Mouse (Mus musculus) C2C12 (cell line): ENCODE measurements at regions not wholly inside any gene's neighbourhood (a gene's known extent, or its start where the extent isn't known, plus 50 kb on each side); places are given as distances from the start of the nearest gene placed in this dataset.
A peak's percentile ranks its signal among the peaks of the same experiment; 100 is the strongest.

Experiments
- H3K27me3 ChIP-seq: one replicate; pipeline ENCODE4 v1.6.1; 2011; ENCODE audit not compliant: control insufficient read depth, insufficient read depth, insufficient read length
- H3K36me3 ChIP-seq: one replicate; pipeline ENCODE4 v1.6.1; 2011; ENCODE audit not compliant: control insufficient read depth, insufficient read depth
- H3K4me3 ChIP-seq: one replicate; pipeline ENCODE4 v1.5.1; 2011; ENCODE audit warnings: mild to moderate bottlenecking, control low read depth; ENCODE audit not compliant: poor library complexity, insufficient read depth, severe bottlenecking
- H3K79me2 ChIP-seq: one replicate; pipeline ENCODE4 v1.6.1; 2011; ENCODE audit not compliant: control insufficient read depth, insufficient read depth
- H3K79me3 ChIP-seq: one replicate; pipeline ENCODE4 v1.6.1; 2011; ENCODE audit warnings: low read depth, control low read depth
- H3ac ChIP-seq: one replicate; pipeline ENCODE3; 2011; ENCODE audit warnings: low read depth; ENCODE audit not compliant: control insufficient read depth, insufficient read length
- CEBPB ChIP-seq: IDR thresholded peaks from one replicate; pipeline ENCODE4 v1.6.1; 2011; ENCODE audit warnings: low read depth, mild to moderate bottlenecking, control low read depth, moderate library complexity
- CTCF ChIP-seq: IDR thresholded peaks from one replicate; pipeline ENCODE4 v1.5.1; 2011; ENCODE audit not compliant: control insufficient read depth, insufficient read depth, insufficient read length
- FOSL1 ChIP-seq: IDR thresholded peaks from one replicate; pipeline ENCODE4 v1.8.0; 2011; ENCODE audit warnings: mild to moderate bottlenecking, low read length; ENCODE audit not compliant: poor library complexity, insufficient read depth, severe bottlenecking
- MAX ChIP-seq: IDR thresholded peaks from one replicate; pipeline ENCODE4 v1.6.1; 2011; ENCODE audit warnings: mild to moderate bottlenecking, control low read depth
- MYOD1 ChIP-seq: IDR thresholded peaks from one replicate; pipeline ENCODE4 v1.6.1; 2011; ENCODE audit warnings: low read depth; ENCODE audit not compliant: control insufficient read depth, insufficient read length
- MYOG ChIP-seq: IDR thresholded peaks from one replicate; pipeline ENCODE4 v1.6.1; 2011; ENCODE audit not compliant: control insufficient read depth, insufficient read length; ENCODE audit errors: extremely low read depth
- USF1 ChIP-seq: IDR thresholded peaks from one replicate; pipeline ENCODE4 v1.6.1; 2011; ENCODE audit warnings: low read depth, mild to moderate bottlenecking, control low read depth, moderate library complexity

GRCm38 (mm10) chr15:56008603-56009174 lies 1468.7 kb downstream of the Slc22a22 start:
- Histone ChIP-seq H3K79me3 (no peaks in the 10 kb centered on the region), H3K36me3 (no peaks in the 10 kb centered on the region), H3K79me2 (no peaks in the 10 kb centered on the region), H3ac (no peak overlapping the region), H3K4me3 (no peak overlapping the region), H3K27me3 (no peaks in the 10 kb centered on the region)
- no peak for TF ChIP-seq MYOG

- H3K36me3 ChIP-seq: no peaks in the 10 kb centered on the region
- H3K79me2 ChIP-seq: no peaks in the 10 kb centered on the region
- H3ac ChIP-seq: no peak overlapping the region
- H3K79me3 ChIP-seq: no peaks in the 10 kb centered on the region
- no peak overlapping the region for H3K4me3 ChIP-seq
- no peaks in the 10 kb centered on the region for H3K27me3 ChIP-seq
- TF ChIP-seq FOSL1 (no peak), CTCF (no peak), CEBPB (no peak), MYOG (no peak)
These were observed 1470.0 kb downstream of the Slc22a22 start for GRCm38 (mm10) chr15:56007376-56007775.

- Histone ChIP-seq H3K27me3 (no peaks in the 10 kb centered on the region), H3K79me3 (no peaks in the 10 kb centered on the region), H3K4me3 (no peak overlapping the region), H3K36me3 (no peaks in the 10 kb centered on the region), H3K79me2 (no peaks in the 10 kb centered on the region), H3ac (no peak overlapping the region)
- TF ChIP-seq MYOG (no peak), FOSL1 (no peak), CEBPB (no peak), MYOD1 (no peak), CTCF (no peak), USF1 (no peak), MAX (no peak)
These were observed 1472.1 kb downstream of the Slc22a22 start for GRCm38 (mm10) chr15:56005361-56005760.

GRCm38 (mm10) chr15:56003921-56004320 lies 1473.5 kb downstream of the Slc22a22 start:
- H3K79me3 ChIP-seq: no peaks in the 10 kb centered on the region
- no peaks in the 10 kb centered on the region for H3K79me2 ChIP-seq
- H3K27me3 ChIP-seq: no peaks in the 10 kb centered on the region
- no peak overlapping the region for H3ac ChIP-seq
- H3K36me3 ChIP-seq: no peaks in the 10 kb centered on the region
- TF ChIP-seq FOSL1 (no peak), MYOG (no peak), CTCF (no peak), MYOD1 (peak; percentile 31), MAX (no peak)
- no peak overlapping the region for H3K4me3 ChIP-seq

GRCm38 (mm10) chr15:55999605-56000004 lies 1477.8 kb downstream of the Slc22a22 start:
- H3K79me3 ChIP-seq: no peaks in the 10 kb centered on the region
- no peaks in the 10 kb centered on the region for H3K79me2 ChIP-seq
- H3K27me3 ChIP-seq: no peaks in the 10 kb centered on the region
- TF ChIP-seq FOSL1: no peak
- TF ChIP-seq CTCF: no peak
- no peak for TF ChIP-seq MYOG
- TF ChIP-seq CEBPB: no peak
- TF ChIP-seq USF1: no peak
- TF ChIP-seq MYOD1: no peak
- TF ChIP-seq MAX: no peak
- H3K4me3 ChIP-seq: no peak overlapping the region
- H3ac ChIP-seq: no peak overlapping the region
- no peaks in the 10 kb centered on the region for H3K36me3 ChIP-seq

- H3K79me2 ChIP-seq: no peaks in the 10 kb centered on the region
- H3K27me3 ChIP-seq: no peaks in the 10 kb centered on the region
- TF ChIP-seq MYOG (no peak), MYOD1 (no peak), CEBPB (no peak), CTCF (no peak), MAX (no peak), FOSL1 (no peak), USF1 (no peak)
- no peak overlapping the region for H3ac ChIP-seq
- H3K4me3 ChIP-seq: no peak overlapping the region
- no peaks in the 10 kb centered on the region for H3K79me3 ChIP-seq
- H3K36me3 ChIP-seq: no peaks in the 10 kb centered on the region
These were observed 1479.4 kb downstream of the Slc22a22 start for GRCm38 (mm10) chr15:55997977-55998376.
